Mouse (Mus musculus) heart, adult 18-20 months (tissue): ENCODE data around the gene Spindoc. TPM values are rescaled to one million over a fixed set of nuclear protein-coding genes. Genes with fewer than 3 reads are reported as not detected.
A peak's percentile ranks its signal among the peaks of the same experiment; 100 is the strongest.

Experiments used
- DNase-seq, 2 experiments: peaks; one replicate each; pipeline ENCODE4 v3.0.0; 2021 to 2022; ENCODE audit warnings: mixed read lengths in 1 of 2
- long read RNA-seq, 2 experiments: library from polyadenylated mRNA; stranded (forward); transcript quantifications; one replicate each; pipeline ENCODE4 v2.0.0; 2021
- total RNA-seq, 2 experiments: library from RNA; stranded (reverse); gene quantifications; 2 replicates each; pipeline ENCODE4 v1.2.3; 2021

Gene Spindoc
- total RNA-seq: 10 to 100 TPM; 12.9 to 14.9 TPM
- long read RNA-seq, experiment 1, transcript Spindoc-201 (6 exons, 3,152 nt): major isoform, 6 of 10 reads
- long read RNA-seq, experiment 1, partial matches to known transcripts: 0 of 10 reads
- long read RNA-seq, experiment 1, other reads (novel, unspliced or antisense): 3 of 10 reads
- long read RNA-seq, experiment 2, partial matches to known transcripts: 2 of 4 reads
- long read RNA-seq, experiment 2, other reads (novel, unspliced or antisense): 0 of 4 reads

- peak; percentile 98 to 100 for DNase-seq
Observed at GRCm38 (mm10) chr19:7382903-7383865, at the start of gene Spindoc. Gene Spindoc, minus strand, starts transcription at chr19:7382994.

GRCm38 (mm10) chr19:7425398-7425775 lies 42.6 kb upstream of the Spindoc start:
- no peak for DNase-seq

GRCm38 (mm10) chr19:7424590-7425397 lies 42.0 kb upstream of the Spindoc start:
- no peak for DNase-seq

GRCm38 (mm10) chr19:7424131-7424530 lies 41.3 kb upstream of the Spindoc start:
- no peak for DNase-seq

- DNase-seq: no peak
Observed at GRCm38 (mm10) chr19:7423656-7424030, 40.8 kb upstream of the Spindoc start.

- peak; percentile 94 to 96 for DNase-seq
Observed at GRCm38 (mm10) chr19:7423028-7423655, 40.3 kb upstream of the Spindoc start.

GRCm38 (mm10) chr19:7422656-7423027 lies 39.8 kb upstream of the Spindoc start:
- peak in 1 of 2 experiments; percentile 7 for DNase-seq

GRCm38 (mm10) chr19:7421602-7422591 lies 39.1 kb upstream of the Spindoc start:
- peak; percentile 40 to 55 for DNase-seq

GRCm38 (mm10) chr19:7420841-7421601 lies 38.2 kb upstream of the Spindoc start:
- DNase-seq: peak in 1 of 2 experiments; percentile 11

GRCm38 (mm10) chr19:7420108-7420507 lies 37.3 kb upstream of the Spindoc start:
- DNase-seq: no peak

GRCm38 (mm10) chr19:7419134-7419533 lies 36.3 kb upstream of the Spindoc start:
- peak; percentile 29 to 35 for DNase-seq

GRCm38 (mm10) chr19:7417911-7418849 lies 35.4 kb upstream of the Spindoc start:
- DNase-seq: peak; percentile 86 to 87

GRCm38 (mm10) chr19:7416834-7417735 lies 34.3 kb upstream of the Spindoc start, which contains the start of gene 2700081O15Rik:
Gene 2700081O15Rik, plus strand, starts transcription at chr19:7417625.
- DNase-seq: peak; percentile 87 to 90

GRCm38 (mm10) chr19:7415916-7416833 lies 33.4 kb upstream of the Spindoc start:
- DNase-seq: peak; percentile 23 to 32

- DNase-seq: no peak
Observed at GRCm38 (mm10) chr19:7412361-7412760, 29.6 kb upstream of the Spindoc start.

- no peak for DNase-seq
Observed at GRCm38 (mm10) chr19:7404623-7405229, 21.9 kb upstream of the Spindoc start.
